Mouse (Mus musculus): ENCODE measurements around the gene Gm12117. TPM values are rescaled to one million over a fixed set of nuclear protein-coding genes. Genes with fewer than 3 reads are reported as not detected.
A peak's percentile ranks its signal among the peaks of the same experiment; 100 is the strongest.

Gm12117 gene
- total RNA-seq (2021) (under 1 TPM in 1 of 2 experiments, not detected in 1; 0.76 TPM), polyA plus RNA-seq (2012; rRNA removed) (not detected in 2 replicates)
- long read RNA-seq: 0 reads

- no peak for DNase-seq
Measured at GRCm38 (mm10) chr11:33276637-33277036, at the start of gene Gm12117. Gene Gm12117, minus strand, starts transcription at chr11:33276737.

- peak; percentile 81 for DNase-seq
Measured at GRCm38 (mm10) chr11:33319006-33319611, 42.6 kb upstream of the Gm12117 start.

- no peak for DNase-seq
Measured at GRCm38 (mm10) chr11:33309566-33309965, 33.0 kb upstream of the Gm12117 start.

GRCm38 (mm10) chr11:33300859-33301258, 24.3 kb upstream of the Gm12117 start:
- DNase-seq: no peak

- DNase-seq: no peak
Measured at GRCm38 (mm10) chr11:33299371-33299770, 22.8 kb upstream of the Gm12117 start.

- no peak for DNase-seq
Measured at GRCm38 (mm10) chr11:33297121-33297520, 20.6 kb upstream of the Gm12117 start.

- peak; percentile 19 for DNase-seq
Measured at GRCm38 (mm10) chr11:33295422-33295821, 18.9 kb upstream of the Gm12117 start.

GRCm38 (mm10) chr11:33294063-33294462, 17.5 kb upstream of the Gm12117 start:
- no peak for DNase-seq

- DNase-seq: no peak
Measured at GRCm38 (mm10) chr11:33278571-33278970, 2.0 kb upstream of the Gm12117 start.

GRCm38 (mm10) chr11:33274816-33275215, 1.7 kb downstream of the Gm12117 start:
- no peak for DNase-seq

- DNase-seq: no peak
Measured at GRCm38 (mm10) chr11:33274294-33274693, 2.2 kb downstream of the Gm12117 start.

GRCm38 (mm10) chr11:33240295-33240694, 36.2 kb downstream of the Gm12117 start:
- DNase-seq: no peak

GRCm38 (mm10) chr11:33234134-33234533, 42.4 kb downstream of the Gm12117 start:
- no peak for DNase-seq

- DNase-seq: no peak
Measured at GRCm38 (mm10) chr11:33232056-33232455, 44.5 kb downstream of the Gm12117 start.

- DNase-seq: no peak
Measured at GRCm38 (mm10) chr11:33228186-33228585, 48.4 kb downstream of the Gm12117 start.

- peak; percentile 60 for DNase-seq
Measured at GRCm38 (mm10) chr11:33226516-33226915, 50.0 kb downstream of the Gm12117 start.

Other genes starting within 250 kb of the Gm12117 start
- 1 to 10 TPM; 2.4 to 2.5 TPM for gene Fgf18, start 129.3 kb downstream of the Gm12117 start, total RNA-seq (2021)
- gene Fgf18, start 129.3 kb downstream of the Gm12117 start, polyA plus RNA-seq (2012; rRNA removed): 0.36 and 0.87 TPM in 2 replicates
- gene Npm1, start 113.5 kb downstream of the Gm12117 start, total RNA-seq (2021): 100 to 1,000 TPM; 276 to 325 TPM
- 6.8 and 9.0 TPM in 2 replicates for gene Npm1, start 113.5 kb downstream of the Gm12117 start, polyA plus RNA-seq (2012; rRNA removed)
- gene Tlx3, start 73.1 kb downstream of the Gm12117 start, total RNA-seq (2021): under 1 TPM in 1 of 2 experiments, not detected in 1; 0.38 TPM
- 0.23 and 0.51 TPM in 2 replicates for gene Tlx3, start 73.1 kb downstream of the Gm12117 start, polyA plus RNA-seq (2012; rRNA removed)
- 1 to 10 TPM; 2.7 to 5.3 TPM for gene Ranbp17, start 237.0 kb upstream of the Gm12117 start, total RNA-seq (2021)
- gene Ranbp17, start 237.0 kb upstream of the Gm12117 start, polyA plus RNA-seq (2012; rRNA removed): 0.36 TPM in 2 replicates

Measured in adrenal gland, adult 2 months (tissue).